Mouse (Mus musculus): ENCODE measurements around the gene Zkscan16.

DNA sequence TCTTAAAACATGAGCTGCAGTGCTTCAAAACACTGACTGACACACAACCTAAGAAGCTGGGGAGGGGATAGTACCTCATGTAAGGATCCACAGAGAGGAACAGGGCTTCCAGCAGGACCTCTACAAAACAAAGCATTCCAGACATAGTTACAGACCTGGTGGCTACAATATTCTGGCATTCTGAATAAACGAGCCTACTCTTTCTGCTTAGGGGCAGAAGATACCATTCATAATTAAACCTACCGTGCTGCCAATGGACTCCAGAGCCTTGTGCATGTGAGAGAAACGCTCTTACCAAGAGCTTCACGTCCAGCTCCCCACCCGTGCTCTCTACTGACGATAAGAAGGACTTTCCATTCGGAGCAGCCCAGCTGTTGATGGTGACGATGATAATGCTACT lies 39.4 kb downstream of the Zkscan16 start:
- TF ChIP-seq CTCF (conservative IDR thresholded peaks at IDR 0.05 in 1 of 2, IDR thresholded peaks at IDR 0.05 in 1 of 2; ENCODE audit: low read depth in 2 of 2, low read length in 2 of 2): no peak
- TF ChIP-seq USF2 (conservative IDR thresholded peaks at IDR 0.05; ENCODE audit: low read depth, low read length): no peak
- no peak for TF ChIP-seq MAX (IDR thresholded peaks at IDR 0.05; ENCODE audit: low read length)
- no peak for TF ChIP-seq ETS1 (conservative IDR thresholded peaks at IDR 0.05; ENCODE audit: low read depth, low read length)
